Mouse (Mus musculus) frontal cortex, adult 2 months (tissue): ENCODE data around the gene 4930402F06Rik. TPM values are rescaled to one million over a fixed set of nuclear protein-coding genes. Genes with fewer than 3 reads are reported as not detected.
A peak's percentile ranks its signal among the peaks of the same experiment; 100 is the strongest.

Experiments used
- DNase-seq, 2 experiments: peaks; one replicate each; pipeline ENCODE4 v3.0.0; 2022; ENCODE audit warnings: low spot score in 1 of 2; ENCODE audit errors: extremely low spot score in 1 of 2
- polyA plus RNA-seq: library from polyadenylated mRNA; depleted of rRNA; stranded (reverse); fragments of >200 nt; gene quantifications from 2 replicates; pipeline ENCODE4 v1.2.3, GENCODE M21; 2012

4930402F06Rik gene
- polyA plus RNA-seq, 1 experiment = not detected

DNA sequence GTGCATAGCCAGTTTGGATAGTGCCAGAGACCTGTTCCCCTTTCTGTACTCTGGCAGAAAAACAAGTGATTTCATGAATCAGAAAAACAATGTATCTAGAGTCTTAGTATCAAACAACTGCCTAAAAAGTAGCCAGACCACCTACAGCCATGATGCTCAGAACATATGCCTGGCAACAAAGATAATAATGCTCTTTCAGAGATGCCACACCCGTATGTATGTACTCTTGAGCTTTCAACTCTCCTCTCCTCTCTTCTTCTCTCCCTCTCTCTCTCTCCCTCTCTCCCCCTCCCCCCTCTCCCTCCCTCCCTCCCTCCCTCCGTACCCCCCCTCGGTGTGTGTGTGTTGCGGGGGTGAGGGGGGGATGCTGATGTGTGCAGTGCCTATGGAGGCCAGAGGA lies 22.3 kb upstream of the 4930402F06Rik start:
- DNase-seq = no peak

DNA sequence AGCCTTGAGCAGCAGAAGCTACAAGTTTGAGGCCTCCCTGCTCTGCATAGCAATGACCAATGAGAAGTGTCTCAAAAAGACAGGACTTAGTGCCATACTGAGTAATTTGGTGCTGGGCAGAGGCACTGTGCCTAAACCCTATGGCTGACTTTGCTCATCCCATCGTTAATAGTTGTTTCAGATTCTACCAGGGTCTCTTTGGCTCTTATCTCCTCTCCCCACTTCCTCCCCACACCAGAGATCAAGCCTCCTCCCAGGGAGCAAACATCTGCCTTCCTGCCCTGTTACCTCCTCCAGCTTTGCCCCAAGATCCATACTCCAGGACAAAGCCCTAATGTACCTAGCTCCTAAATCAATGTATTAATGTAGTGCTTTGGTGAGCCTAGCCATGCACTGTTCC lies 20.3 kb upstream of the 4930402F06Rik start:
- DNase-seq = no peak

DNA sequence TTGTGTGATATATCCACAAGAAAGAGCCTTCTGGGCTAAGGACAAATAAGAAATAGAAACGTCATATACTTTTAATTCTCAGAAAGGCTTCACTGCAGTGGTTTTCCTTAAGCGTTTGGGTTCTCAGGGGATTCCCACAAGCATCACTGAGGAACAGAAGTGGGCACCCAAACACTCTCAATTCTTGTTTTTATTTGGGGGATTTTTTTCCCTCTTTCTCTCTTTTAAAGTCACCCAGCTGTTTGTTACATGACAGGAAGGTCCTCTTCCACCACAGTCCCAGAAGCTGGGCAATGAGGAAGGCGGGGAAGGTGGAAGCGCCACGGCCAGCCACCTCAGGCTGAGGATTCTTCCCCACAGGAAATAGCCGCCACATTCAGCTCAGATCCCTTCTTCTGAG lies 19.5 kb upstream of the 4930402F06Rik start:
- no peak for DNase-seq

DNA sequence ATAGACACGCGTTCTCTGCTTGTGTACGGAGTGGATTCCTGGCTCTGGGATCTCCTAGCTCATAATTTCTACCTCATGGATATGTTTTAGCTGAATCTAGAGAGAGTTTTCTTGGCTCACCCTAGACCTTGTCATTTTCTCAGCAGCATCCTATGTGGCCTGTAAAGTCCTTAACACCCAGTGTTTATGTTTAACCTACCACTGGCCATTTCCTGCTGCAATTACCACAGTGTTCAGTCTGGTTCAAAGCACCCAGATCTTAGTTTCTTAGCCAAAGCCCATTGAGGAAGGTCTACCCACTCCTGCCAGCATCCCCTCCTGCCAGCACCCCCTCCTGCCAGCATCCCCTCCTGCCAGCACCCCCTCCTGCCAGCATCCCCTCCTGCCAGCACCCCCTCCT lies 15.8 kb upstream of the 4930402F06Rik start:
- DNase-seq = no peak

DNA sequence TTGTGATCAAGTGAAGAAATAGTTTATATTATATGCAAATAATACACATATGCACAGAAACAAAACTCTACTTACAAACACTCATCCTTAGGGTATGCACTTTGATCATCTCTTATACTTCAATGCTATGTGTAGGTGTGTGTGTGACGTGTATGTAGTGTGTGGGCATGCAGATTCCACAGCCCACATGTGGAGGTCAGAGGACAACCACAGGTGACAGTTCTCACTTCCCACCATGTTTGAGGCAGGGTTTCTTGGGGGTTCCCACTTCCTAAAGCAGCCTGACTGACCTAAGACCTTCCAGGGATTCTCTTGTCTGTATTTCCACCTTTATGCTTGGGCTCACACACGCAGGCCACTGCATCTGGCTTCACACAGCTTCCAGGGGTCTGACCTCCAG lies 15.3 kb upstream of the 4930402F06Rik start:
- DNase-seq = no peak

DNA sequence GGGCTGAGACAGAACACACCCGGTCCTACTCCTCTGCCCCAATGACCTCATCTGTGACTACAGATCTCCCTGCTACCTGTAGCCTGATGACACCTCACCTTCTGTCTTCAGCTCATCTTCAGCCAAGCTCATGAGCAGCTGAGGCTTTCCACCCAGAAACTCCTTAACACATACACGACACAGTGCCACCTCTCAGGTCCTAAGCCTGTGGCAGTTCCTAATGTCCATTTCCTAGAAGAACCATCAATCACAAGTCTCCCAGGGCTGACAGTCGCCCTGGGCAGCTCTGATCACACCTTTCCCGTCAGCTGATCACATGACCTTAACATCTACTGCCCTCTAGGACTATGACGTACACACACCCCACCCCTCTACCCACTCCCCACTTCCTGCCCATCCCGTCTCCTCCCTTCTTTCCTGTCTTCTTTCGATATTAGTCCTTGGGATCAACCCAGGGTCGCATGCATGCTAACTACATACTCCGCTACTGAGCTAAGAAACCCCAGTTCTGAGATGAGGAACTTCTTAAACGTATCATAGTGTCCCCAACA lies 14.7 kb upstream of the 4930402F06Rik start:
- no peak for DNase-seq

DNA sequence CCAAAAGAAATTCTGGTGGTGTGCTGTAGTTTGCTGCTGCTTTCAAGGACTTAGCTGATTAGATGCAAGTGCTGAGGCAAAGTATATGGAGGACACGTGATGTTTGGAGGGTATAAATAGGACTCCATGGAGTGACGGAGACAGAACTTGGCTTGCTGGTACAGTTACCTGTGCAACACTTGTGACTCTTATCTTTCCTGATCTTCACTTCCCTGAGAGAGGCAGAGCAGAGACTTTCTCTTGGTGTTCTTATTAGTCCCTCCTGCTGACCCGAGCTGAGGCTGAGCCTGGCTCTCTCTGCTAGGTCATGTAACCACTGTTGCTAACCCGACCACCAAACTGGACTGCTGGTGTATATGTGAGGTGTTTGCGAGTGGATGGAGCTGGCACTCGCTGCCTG lies 12.5 kb upstream of the 4930402F06Rik start:
- DNase-seq = no peak

DNA sequence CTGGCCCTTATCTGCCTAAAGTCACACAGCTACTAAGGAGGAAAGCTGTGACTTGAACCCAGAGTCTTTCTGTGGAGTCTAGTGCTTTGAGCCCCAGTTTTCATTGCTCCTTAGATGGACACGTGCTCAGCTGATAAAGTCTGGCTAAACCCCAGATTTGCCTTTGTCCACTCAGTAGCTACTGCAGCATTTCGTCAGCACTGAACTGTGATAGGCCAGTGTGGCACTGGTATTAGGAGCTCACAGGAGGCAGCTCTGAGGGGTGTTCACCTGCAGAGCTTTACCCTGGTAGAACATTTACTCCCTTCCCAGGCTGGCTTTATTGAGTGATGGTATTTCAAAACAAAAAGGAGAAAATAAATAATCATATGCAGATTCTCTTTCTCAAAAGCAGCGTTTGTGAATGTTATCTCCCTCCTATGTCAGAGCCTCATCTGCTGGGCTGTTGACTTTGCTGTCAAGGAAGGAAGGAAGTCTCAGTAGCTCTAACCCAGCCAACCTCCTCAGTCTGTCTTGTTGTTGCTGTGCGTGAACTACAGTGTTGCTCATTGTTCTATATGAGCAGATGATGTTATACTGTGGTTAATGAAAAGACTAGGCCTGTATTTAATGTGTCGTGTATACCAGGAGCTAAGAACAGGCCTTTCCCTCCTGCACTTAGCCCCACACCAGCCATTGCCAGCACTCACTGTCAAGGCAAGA lies 11.6 kb upstream of the 4930402F06Rik start:
- no peak for DNase-seq

DNA sequence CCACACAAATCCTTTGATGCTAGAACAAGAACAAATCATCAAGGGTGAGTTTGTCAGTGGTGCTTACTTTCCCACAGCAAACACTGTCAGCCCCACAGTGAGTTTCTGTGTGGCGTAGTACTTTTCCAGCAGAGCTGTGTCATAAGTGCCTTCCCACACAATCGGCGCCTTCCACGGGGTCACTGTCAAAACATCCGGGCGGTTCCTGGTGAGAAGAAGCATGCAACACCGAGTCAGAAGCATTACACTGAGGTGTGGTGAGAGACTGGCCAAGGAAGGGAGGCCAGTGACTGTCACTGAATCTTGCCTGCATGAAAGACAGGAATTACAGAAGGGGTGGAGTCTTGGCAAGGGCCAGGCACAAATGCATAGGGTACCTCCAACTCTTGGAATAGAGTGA lies 10.9 kb upstream of the 4930402F06Rik start:
- peak in 1 of 2 experiments; percentile 19 for DNase-seq

DNA sequence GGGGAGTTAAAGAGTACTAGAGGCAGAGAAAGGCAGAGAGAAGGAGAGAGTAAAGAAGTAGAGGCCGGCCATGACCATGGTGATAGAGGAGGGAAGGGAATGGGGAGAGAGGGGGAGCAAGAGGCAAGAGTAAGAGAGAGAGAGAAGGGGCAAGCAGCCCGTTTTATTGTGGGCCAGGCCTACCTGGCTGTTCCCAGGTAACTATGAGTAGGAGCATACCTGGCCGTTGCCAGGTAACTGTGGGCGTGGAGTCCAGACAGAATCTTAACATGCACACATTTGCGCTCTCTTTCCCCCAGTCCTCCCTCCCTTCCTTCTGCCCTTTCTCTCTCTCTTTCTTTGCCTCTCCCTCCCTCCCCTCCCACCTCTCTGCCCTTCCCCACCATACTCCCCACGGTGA lies 10.3 kb upstream of the 4930402F06Rik start:
- no peak for DNase-seq

DNA sequence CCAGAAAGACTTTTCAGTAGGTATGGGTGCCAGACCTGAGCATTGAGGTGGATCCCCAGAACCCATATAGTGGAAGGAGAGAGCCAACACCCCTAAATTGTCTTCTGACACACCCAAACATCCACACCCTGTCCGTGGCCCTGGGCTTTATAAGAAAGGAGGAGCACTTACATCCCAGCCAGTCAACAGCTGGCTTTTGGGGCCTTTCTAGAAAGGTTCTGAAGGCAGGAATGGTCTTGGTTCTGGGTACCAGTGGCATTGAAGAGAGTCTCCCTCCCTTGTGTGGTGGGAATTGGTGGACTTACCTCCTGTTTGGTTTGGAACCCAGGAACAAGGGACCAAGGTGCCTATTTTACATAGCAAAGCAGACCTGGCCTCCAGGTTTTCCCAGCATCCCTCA lies 9.6 kb upstream of the 4930402F06Rik start:
- DNase-seq = no peak

DNA sequence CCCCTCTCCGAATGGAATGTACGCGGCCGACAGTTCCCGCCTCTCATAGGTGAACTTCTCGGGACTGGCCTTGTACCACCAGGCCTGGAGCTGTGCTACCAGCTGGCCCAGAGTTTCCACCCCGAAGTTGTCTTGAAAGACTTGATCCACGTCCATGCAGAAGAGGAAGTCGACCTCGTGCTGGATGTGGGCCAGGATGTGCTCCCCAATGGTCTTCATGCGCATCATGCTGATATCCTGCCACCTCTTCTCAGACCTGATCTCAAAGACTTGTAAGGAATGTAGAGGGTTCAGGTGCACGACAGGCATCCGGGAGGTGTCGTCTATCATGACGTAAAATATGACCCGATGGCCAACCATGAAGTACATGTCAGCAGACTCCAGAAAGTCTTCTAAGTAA lies 5.4 kb upstream of the 4930402F06Rik start:
- DNase-seq = no peak

DNA sequence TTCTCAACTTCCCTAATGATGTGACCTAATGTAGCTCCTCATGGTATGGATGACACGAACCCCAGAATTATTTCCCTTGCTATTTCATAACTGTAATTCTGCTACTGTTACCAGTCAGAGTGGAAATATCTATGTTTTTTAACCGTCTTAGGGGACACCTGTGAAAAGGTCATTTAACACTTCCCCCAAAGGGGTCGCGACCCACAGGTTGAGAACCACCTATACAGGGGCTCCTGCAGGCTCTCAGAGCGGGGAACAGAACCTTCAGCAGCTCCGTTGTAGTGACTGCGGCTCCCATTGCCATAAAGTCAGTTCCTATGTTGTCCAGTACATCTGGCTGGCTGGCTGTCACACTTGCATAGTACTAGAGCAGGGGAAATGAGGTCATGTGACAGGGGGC lies 3.8 kb upstream of the 4930402F06Rik start:
- DNase-seq = no peak

DNA sequence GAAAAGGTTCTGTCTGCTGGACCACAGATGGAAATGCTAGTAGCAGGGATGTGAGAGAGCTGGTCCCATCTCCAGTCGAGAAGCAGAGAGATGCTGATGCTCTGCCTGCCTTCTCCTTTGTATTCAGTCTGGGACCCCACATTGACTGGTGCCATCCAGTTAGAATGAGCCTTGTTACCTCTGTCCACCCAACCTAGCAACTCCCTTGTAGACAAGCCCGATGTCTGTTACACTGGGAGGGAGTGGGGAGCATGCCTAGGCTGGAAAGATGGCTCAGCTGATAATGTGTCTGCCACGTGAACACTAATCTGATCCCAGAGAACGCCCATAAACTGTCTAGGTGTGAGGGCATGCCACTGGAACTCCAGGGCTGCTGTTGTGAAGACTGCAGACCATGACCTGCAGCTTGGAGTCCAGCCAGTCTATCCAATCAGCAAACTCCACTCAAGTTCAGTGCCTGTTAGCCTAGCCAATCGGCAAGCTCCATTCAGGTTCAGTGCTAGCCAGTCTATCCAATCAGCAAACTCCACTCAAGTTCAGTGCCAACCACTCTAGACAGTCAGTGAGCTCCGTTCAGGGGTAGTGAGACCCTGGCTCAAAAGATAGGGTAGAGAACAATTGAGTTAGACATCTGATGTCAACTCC lies 1.3 kb upstream of the 4930402F06Rik start:
- DNase-seq = no peak

DNA sequence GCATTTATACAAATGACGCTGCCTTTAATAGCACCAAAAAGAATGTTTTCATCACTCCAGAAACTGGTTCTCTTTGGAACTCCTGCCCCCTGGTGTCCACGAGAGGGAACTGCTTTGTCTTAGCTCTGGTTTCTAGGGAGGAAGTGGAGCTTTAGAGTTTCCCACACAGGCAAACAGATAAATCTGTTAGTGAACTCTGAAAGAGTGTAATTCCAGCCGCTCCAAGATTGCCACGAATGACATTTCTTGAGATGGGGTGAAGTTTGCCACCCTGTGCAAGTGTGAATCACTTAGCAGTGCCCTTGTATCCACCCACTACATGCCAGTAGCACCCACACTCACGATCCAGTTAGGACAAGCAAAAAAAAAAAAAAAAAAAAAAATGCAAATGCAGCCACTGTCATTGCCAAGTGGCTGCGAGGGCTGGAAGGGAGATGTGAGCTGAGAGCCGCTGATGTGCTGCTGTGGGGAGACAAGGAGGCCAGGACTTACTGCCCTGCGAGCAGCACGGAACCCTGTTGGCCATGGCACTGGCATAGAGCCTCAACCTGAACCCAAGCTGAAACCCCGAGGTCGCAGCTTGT lies 707 bp upstream of the 4930402F06Rik start:
- peak; percentile 50 to 87 for DNase-seq

DNA sequence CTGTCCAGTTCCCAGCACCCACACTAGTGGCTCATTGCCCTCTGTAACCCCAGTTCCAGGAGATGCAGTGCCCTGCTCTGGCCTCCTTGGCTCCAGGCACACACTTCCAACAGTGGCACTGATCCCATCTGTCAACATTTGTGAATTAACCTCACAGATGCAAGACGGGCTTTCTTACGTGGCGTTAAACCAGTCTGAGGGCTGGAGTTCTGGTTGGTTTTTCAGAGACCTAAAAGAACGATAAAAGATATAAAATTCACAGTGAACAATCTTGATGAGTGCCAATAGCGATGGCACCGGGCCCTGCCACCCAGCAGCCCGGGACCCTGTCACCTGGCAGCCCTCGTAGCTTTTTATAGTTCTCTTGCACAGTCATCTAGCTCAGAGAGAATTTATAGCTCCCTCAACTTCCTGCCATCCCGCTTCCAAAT lies 11.5 kb downstream of the 4930402F06Rik start:
- no peak for DNase-seq

DNA sequence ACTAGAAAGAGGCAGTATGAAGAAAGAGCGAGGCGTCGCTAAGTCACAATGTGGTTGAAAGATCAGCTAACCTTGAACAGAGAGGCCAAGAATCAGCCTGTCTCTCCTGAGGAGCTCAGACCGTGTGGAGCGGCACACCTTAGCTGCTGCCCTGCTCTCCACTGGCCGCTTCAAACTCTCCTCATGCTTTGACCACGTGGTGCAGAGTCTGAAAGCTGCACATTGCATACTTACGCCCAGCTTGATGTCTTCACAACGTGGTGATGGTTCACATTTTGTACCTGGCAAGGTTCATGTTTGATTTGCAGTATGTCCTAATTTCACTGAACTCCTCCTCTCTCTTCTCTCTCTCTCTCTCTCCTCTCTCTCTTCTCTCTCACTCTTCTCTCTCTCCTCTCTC lies 17.7 kb downstream of the 4930402F06Rik start:
- no peak for DNase-seq

DNA sequence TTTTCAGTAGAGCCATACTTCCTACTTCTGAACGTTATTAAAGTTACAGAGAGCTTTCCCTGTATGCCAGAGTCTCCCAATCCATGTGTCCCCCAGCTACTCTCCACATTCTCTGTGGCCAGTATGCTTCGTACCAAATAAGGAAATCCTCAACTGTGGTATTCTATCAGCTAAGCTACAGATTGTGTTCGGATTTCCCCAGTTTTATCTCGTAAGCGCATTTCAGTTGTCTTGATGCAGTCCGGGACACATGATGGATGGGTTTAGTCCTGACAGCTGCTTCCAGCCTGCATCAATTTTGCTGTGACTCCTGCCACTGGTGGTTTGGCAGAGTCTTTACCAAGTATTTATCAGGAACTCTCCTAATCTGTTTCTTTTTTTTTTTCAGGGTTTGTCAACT lies 19.4 kb downstream of the 4930402F06Rik start:
- no peak for DNase-seq

DNA sequence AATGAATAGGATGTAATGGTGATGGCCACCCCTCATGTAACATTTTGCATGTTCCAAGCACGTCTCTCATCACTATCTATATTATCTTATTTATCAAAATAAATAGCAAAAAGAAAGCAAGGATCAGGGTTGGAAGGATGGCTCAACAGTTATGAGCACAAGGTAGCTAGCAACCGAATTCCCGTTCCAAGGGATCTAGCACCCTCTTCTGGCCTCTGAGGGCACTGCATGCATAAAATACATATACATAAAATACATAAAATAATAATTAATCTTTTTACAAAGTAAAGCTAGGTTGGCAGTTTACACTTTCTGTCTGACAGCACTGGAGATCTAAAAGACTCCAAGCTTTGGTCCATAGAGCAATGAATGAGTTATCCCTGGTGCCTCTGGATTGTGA lies 24.0 kb downstream of the 4930402F06Rik start:
- peak in 1 of 2 experiments; percentile 13 for DNase-seq

DNA sequence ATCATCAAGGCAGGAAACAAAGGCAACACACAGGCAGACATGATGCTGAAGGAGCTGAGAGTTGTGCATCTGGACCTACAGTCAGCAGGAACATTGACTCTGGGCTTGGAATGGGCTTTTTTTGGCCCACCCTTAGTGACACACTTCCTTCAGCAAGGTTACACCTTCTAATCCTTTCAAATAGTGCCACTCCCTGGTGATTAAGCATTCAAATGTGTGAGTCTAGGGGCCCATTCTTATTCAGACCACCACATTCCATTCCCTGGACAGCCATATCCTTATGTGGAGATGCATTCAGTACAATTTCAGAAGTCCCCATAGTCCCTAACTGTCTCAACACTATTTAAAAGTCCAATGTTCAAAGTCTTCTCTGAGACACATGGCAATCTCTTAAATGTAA lies 26.3 kb downstream of the 4930402F06Rik start:
- DNase-seq = no peak

DNA sequence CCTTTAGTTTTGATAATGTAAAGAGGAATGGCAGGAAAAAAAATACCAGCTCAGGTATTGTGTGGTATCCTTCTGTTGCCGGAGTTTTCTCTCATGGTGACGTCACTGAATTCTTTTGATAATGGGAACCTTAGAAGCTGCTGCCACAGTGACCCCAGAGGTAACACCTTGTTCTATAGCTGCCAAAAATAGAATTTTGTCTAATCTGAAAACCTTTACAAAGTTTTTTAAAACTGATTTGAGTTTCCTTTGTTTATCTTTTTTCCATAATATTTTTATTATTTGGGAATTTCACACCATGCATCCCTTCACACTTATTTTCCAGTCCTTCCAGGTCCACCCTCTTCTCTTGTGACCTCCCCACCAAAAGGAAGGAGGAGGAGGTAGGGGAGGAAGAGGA lies 29.3 kb downstream of the 4930402F06Rik start, which contains the start of gene 4930568D16Rik:
TSS of gene 4930568D16Rik (minus strand) at position 101 of the 400 bp plus-strand sequence.
- no peak for DNase-seq

DNA sequence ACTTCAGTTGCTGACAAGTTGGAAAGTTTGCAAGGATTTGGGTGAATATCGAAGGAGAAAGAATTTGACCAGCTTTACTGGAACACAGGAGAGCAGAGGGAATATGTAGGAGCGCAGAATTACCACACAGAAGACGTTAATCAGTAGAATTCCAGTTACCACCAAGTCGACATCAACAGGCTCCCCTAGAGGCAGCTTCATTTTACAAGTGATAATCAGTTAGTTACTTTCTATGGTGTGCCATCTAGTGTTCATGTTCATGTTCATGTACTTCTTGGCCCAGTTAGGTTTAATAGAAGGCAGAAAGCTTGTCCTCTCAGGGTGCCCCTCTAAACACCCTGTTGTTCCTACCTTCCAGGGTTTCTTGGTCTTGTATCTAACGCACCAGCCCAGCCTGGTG lies 47.8 kb downstream of the 4930402F06Rik start:
- peak in 1 of 2 experiments; percentile 43 for DNase-seq
